Mouse (Mus musculus) gastrocnemius, adult 2 months (tissue): Measurements from ENCODE around the gene Rab36. TPM values are rescaled to one million over a fixed set of nuclear protein-coding genes. Genes with fewer than 3 reads are reported as not detected.
A peak's percentile ranks its signal among the peaks of the same experiment; 100 is the strongest.

ENCODE experiments used
- DNase-seq: peaks from one replicate; pipeline ENCODE4 v3.0.0; 2022
- H3K27ac ChIP-seq: fragments of 200-600 bp; 2 replicates; pipeline ENCODE4 v1.8.1; 2022; ENCODE audit warnings: mild to moderate bottlenecking
- H3K4me3 ChIP-seq: fragments of 200-600 bp; 2 replicates; pipeline ENCODE4 v1.8.1; 2022; ENCODE audit warnings: mild to moderate bottlenecking, moderate library complexity
- CTCF ChIP-seq: fragments of 200-600 bp; IDR thresholded peaks from 2 replicates; pipeline ENCODE4 v1.8.1; 2022; ENCODE audit warnings: antibody characterized with exemption, mild to moderate bottlenecking, moderate library complexity
- intact Hi-C: fragments of 180-260 bp; cut with DNase I; formaldehyde crosslinking; loops from one replicate; pipeline ENCODE4 v1.15.1; 2025
- long read RNA-seq, 2 experiments: library from polyadenylated mRNA; stranded (forward); transcript quantifications; one replicate each; pipeline ENCODE4 v2.0.0; 2021
- total RNA-seq, 2 experiments: library from RNA; stranded (reverse); gene quantifications; 2 replicates each; pipeline ENCODE4 v1.2.3; 2021

Gene Rab36
- under 1 TPM; 0.47 to 0.59 TPM for total RNA-seq
- long read RNA-seq, experiment 1, partial matches to known transcripts: 0 of 1 reads
- long read RNA-seq, experiment 1, other reads (novel, unspliced or antisense): 1 of 1 reads
- long read RNA-seq, experiment 2: 0 reads

DNA sequence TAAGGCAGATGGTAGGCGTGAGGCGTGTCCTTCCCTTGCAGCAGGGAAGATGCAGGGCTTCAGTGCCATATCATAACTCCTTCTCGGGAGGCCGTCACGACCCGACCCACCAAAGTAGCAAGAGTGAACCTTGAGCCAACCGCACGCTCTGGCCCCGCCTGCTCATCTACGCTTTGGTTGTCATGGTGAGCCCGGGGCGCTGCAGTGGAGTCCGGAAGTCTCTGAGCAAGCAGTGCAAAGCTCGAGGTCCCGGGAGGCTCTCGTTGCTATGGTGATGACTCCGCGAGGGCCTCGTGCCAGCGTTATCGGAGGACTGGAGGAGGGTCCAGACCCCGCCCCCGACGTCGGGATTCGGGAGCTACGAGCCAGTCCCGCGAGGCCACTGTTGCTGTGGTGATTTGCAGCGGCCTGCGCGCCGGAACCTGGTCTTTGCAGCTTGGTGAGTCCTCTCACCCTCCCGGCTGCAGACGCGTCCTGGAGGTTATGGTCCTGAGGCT is at the start of gene Rab36:
Gene Rab36, plus strand, starts transcription at position 176 of the 497 bp plus-strand sequence.
- TF ChIP-seq CTCF: no peak
- Histone ChIP-seq H3K4me3 (peak within 1 kb of the TSS; percentile 67), H3K27ac (peak within 1 kb of the TSS; percentile 62)
- DNase-seq: peak; percentile 92
- intact Hi-C loops: no loop called here

DNA sequence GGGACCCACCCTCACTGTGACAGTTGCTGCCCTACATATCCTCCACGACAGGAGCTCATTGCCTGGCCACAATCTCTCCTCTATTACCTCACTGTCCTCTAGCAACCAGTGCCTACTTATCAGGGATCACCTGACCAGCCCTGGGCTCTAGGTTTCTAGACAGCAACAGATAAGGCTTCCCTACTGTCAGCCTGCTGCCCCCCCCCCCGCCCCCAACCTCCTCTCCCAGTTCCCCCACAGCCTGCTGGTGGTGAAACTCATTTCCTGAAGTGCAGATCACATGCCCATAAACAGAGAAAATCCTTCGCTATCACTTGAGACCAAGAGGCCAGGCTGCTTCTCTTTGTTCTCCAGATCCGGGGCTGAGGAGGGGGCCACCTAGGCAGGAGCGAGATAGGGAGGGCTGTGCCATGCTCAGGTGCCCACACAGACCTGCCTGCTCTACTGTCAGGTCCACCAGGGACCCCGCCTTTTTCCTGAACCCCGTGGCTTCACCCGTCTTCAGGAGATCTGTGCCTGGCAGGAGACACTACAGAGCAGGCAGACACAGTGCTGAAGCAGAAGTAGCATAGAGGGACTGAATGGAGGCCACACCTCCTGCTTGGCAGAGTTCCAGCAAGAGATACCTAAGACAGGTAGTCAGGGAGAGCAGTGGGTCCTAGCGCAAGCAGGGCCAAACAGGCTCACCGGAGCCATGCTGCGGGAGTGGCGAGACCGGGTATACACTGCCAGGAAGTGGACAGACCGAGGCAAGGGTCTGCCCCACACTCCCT is 49.0 kb upstream of the Rab36 start:
- intact Hi-C loops: no loop called here
- Histone ChIP-seq H3K27ac (no peak overlapping the region), H3K4me3 (no peak overlapping the region)
- DNase-seq: no peak
- no peak for TF ChIP-seq CTCF

DNA sequence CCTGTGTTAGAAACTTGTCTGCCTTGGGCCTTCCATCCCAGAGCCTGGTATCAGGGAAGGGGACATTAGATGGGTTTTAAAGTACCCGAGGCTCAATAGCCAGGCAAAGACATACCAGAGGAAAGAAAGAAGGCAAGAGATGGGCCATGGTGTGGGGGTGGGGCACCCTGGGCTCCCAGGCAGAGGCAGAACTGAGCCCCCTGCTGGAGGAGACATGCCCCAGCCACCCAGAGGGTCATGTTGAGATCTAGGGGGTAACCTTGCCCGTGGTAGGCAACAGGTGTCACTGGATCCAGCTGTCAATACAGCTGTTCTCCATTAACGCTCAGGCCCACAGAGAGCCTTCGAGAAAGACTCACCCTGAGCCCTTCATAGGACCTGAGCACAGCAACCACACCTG is 47.0 kb upstream of the Rab36 start:
- intact Hi-C loops: no loop called here
- TF ChIP-seq CTCF: no peak
- no peak overlapping the region for H3K4me3 ChIP-seq
- H3K27ac ChIP-seq: no peak overlapping the region
- no peak for DNase-seq

DNA sequence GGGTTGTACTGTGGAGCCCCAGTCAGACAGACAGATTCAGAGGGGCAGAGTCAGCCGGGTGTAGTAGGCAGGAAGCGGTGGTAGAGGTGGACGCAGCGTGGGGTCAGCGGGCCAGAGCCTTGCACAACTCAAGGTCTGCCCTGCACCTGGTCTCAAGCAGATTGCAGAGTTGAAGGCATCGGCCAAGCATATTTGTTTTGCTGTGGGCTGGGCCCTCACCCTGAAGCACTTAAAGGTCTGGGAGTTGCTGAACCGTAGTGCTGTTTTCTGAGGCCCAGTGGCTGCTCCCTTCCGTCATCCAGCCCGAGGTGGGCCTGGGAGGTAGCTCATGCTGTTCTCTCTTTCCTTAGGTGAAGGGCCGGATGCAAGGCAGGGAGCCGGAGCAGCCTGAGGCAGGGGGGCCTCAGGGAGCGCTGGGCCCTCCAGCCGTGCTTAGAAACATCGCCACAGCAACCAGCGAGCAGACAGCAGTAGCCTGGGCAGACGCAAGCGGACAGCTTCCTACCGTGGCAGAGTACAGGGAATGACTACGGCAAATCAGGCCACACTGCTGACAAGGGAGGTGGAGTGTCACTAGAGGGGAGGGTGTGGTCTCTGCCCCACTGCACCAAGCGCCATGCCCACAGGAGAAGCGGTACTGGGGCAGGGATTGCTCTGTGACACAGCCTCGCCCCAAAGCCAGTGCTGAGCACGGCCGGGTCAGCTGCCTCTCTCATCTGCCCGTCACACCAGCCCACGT is 46.1 kb upstream of the Rab36 start:
- intact Hi-C loops: no loop called here
- Histone ChIP-seq H3K27ac (no peak overlapping the region), H3K4me3 (no peak overlapping the region)
- TF ChIP-seq CTCF: no peak
- DNase-seq: no peak

DNA sequence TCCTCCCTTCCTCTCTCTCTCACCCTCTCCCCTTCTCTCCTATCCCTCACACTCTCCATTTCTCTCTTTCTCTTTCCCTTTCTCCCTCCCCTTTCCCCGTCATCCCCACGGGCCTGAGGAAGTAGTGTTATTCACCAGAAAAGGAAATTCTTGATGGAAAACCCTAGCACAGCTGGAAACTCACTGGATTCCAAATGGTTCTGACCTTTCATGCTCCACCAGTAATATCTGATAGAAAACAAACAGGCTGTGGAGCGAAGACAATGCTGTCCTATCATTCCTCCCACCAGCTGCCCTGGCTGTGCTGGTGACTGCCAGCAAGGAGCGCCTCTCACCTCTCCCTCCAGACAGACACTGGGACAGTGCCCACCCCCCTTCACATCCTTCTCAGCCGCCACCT is 42.0 kb upstream of the Rab36 start:
- TF ChIP-seq CTCF: no peak
- Histone ChIP-seq H3K27ac (no peak overlapping the region; the same call in 1 of the 2 replicates), H3K4me3 (peak overlapping the region; percentile 54)
- DNase-seq: no peak
- intact Hi-C loops: no loop called here

DNA sequence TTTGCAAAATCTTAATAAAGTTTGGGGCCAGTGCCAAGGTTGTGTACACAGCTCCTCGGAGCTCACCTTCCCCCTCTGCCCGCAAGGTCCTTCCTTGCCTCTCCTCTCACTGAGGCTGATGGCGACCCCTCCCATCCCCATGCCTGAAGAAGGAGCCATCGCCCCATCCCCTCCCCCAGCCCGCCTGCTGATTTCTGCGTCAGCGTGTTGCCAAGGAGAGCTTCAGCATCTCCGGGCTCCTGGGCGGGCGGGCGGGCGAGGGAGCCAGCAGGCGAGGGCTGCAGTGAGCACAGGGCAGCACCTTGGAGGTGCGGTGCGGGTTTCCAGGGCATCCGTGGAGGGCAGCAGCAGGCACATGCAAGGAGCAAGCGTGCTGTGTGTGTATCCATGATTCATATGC is 41.5 kb upstream of the Rab36 start:
- no peak overlapping the region for H3K27ac ChIP-seq
- no peak for TF ChIP-seq CTCF
- no peak for DNase-seq
- intact Hi-C loops: no loop called here
- peak overlapping the region; percentile 54 for H3K4me3 ChIP-seq

DNA sequence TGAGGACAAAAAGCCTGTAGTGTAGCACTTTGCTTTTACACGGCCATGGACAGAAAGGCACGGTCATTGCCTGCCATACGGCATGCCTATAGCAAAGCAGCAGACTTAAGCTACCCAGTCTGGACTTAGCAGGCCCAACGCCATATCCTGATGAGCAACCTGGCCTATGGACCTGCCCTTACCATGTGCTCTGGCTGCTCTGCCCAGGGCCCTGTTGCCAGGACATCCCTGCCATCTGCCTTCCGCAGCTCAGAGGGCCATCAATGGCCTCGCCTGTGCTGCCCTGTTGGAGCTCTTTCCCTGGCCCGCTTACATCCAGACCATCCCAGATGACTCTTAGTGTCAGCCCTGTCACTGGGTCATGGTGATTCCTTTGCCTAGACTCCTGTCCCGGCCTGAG is 35.5 kb upstream of the Rab36 start:
- no peak overlapping the region for H3K27ac ChIP-seq
- H3K4me3 ChIP-seq: no peak overlapping the region
- no peak for TF ChIP-seq CTCF
- intact Hi-C loops: no loop called here
- DNase-seq: no peak

DNA sequence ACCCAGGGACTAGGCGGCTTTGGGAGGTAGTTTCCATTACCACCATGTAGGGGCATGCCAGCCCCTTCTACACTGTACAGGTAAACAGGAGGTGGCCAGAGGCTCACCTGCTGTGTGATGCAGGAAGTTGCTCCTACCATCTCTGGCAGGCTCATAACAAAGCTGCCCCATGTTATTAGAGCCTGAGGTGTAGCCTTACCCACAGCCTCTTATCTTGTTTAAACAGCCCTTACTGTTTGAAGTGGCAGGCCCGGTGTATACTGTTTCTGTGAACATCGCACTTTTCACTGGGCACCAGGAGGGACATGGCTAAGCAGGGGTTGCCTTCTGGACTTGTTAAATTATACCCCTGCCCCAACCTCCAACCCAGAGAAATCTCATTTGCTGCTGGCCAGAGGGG is 32.8 kb upstream of the Rab36 start:
- no peak overlapping the region for H3K4me3 ChIP-seq
- intact Hi-C loops: no loop called here
- H3K27ac ChIP-seq: no peak overlapping the region
- DNase-seq: no peak
- TF ChIP-seq CTCF: no peak

DNA sequence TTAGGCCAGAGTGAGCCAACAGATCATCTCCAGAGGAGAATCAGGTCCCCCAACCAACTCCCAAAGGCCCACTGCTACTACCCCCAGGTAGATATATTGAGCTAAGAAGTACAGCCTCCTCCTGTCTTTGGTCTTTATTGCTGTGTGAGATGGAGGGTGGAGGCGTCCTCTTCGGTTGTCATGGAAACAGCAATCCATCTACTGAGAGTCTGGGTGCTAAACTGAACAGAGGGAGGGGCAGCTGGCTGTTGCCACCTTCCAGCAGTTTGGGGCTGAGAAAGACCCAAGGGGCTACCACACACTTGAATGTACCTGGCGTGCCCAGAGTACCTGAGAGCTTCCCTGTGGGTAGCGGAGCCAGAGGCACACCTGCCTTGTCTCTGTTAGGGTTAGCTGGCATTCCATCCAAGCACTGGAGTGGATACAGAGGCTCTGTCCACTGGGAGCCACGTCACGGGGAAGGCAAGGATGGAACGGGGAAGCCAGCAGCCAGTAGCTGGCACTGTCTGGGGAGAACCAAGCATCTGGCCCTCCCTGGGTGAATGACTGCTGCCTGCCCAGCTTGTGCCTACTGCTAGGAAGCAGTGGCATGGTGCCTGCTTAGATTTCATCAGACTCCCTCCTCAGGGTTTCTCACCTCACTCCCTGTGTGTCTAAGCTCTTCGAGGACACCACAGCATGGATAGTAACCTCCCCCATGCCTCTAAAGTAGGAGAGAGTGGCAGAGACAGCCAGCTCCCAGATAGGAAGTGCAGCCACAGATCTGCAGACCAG is 29.8 kb upstream of the Rab36 start:
- no peak for TF ChIP-seq CTCF
- intact Hi-C loops: no loop called here
- no peak overlapping the region for H3K27ac ChIP-seq
- no peak for DNase-seq
- H3K4me3 ChIP-seq: no peak overlapping the region

DNA sequence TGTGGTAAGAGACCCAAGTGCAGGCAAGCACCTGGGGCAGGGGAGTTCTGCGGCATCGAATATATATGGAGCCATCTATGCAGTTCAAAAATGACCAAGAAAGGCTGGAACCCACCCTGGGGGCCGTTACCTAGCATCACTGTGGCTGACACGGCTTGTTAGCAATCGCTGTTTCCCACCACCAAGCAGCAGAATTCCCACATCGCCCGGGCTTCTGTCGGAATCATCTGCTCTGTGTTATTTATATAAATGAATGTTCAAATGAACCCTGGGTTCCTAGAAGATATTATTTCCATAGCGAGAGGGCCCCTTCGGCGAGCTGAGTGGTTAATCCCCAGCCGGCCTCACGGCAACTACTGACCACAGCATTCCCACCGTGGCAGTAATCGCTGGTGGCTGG is 26.2 kb upstream of the Rab36 start:
- DNase-seq: no peak
- H3K27ac ChIP-seq: no peak overlapping the region
- intact Hi-C loops: no loop called here
- no peak overlapping the region for H3K4me3 ChIP-seq
- TF ChIP-seq CTCF: no peak

DNA sequence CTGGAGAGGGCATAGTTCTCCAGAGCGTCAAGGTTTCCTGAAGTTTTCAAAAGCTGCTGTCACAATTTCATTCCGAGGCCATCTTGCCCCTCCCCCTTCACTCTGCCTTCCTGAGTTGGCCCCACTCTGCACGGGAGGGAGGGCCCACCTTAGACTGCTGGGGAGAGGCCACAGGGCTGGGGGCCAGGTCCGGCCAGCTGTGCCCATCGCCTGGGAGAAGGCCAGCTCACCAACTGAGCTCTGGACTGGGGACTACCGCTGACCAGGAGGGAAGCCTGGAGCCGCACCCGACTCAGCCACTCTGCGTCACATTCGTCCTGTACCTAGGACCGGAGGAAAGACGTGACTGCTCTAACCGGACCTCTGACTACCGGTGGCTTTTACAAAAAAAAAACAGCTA is 21.4 kb upstream of the Rab36 start:
- Histone ChIP-seq H3K4me3 (no peak overlapping the region), H3K27ac (no peak overlapping the region)
- no peak for TF ChIP-seq CTCF
- DNase-seq: no peak
- intact Hi-C loops: no loop called here

DNA sequence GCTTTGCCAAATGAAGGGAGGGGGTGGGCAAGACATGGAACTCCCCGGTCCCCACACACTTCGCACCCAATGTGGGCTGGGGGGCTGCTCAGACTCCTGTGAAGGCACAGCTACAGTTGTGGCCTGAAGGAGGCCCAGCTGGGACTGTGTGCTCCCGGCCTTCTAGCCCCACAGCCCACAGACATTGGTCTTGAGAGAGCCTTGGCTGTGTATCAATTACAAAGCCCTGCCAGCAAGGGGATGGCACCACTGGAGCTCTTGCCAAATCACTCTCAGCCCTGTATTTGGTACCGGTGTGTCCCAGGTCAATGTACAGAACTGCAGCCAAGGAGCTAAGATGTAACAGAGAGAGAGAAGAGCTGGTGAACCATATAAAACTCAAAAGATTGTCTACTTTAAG is 20.4 kb upstream of the Rab36 start:
- H3K4me3 ChIP-seq: no peak overlapping the region
- H3K27ac ChIP-seq: no peak overlapping the region
- intact Hi-C loops: no loop called here
- no peak for DNase-seq
- TF ChIP-seq CTCF: no peak
